Mouse (Mus musculus): ENCODE results near the gene Aspg.

The Aspg gene

GRCm38 (mm10) chr12:112106541-112106971 is at the start of gene Aspg:
Gene Aspg, plus strand, starts transcription at chr12:112106679.
- DNase-seq (ENCODE audit: low spot score) = no peak

- DNase-seq (ENCODE audit: low spot score) = no peak
These were observed 28.8 kb upstream of the Aspg start for GRCm38 (mm10) chr12:112077651-112078050.

GRCm38 (mm10) chr12:112079911-112080310 is 26.6 kb upstream of the Aspg start:
- no peak for DNase-seq (ENCODE audit: low spot score)

- no peak for DNase-seq (ENCODE audit: low spot score)
These were observed 25.6 kb upstream of the Aspg start for GRCm38 (mm10) chr12:112080911-112081310.

GRCm38 (mm10) chr12:112082241-112082640 is 24.2 kb upstream of the Aspg start:
- no peak for DNase-seq (ENCODE audit: low spot score)

GRCm38 (mm10) chr12:112086250-112086649 is 20.2 kb upstream of the Aspg start:
- no peak for DNase-seq (ENCODE audit: low spot score)

GRCm38 (mm10) chr12:112086726-112087125 is 19.8 kb upstream of the Aspg start:
- no peak for DNase-seq (ENCODE audit: low spot score)

GRCm38 (mm10) chr12:112088609-112089324 is 17.7 kb upstream of the Aspg start:
- DNase-seq (ENCODE audit: low spot score) = no peak

GRCm38 (mm10) chr12:112091054-112091453 is 15.4 kb upstream of the Aspg start:
- peak; percentile 6 for DNase-seq (ENCODE audit: low spot score)

- no peak for DNase-seq (ENCODE audit: low spot score)
These were observed 12.1 kb upstream of the Aspg start for GRCm38 (mm10) chr12:112094261-112094880.

- no peak for DNase-seq (ENCODE audit: low spot score)
These were observed 10.3 kb upstream of the Aspg start for GRCm38 (mm10) chr12:112096051-112096732.

GRCm38 (mm10) chr12:112096733-112097117 is 9.8 kb upstream of the Aspg start:
- DNase-seq (ENCODE audit: low spot score) = no peak

- DNase-seq (ENCODE audit: low spot score) = no peak
These were observed 6.4 kb upstream of the Aspg start for GRCm38 (mm10) chr12:112100106-112100505.

- DNase-seq (ENCODE audit: low spot score) = no peak
These were observed 5.4 kb upstream of the Aspg start for GRCm38 (mm10) chr12:112101045-112101444.

- DNase-seq (ENCODE audit: low spot score) = no peak
These were observed 3.3 kb upstream of the Aspg start for GRCm38 (mm10) chr12:112103179-112103578.

GRCm38 (mm10) chr12:112104890-112105289 is 1.6 kb upstream of the Aspg start:
- DNase-seq (ENCODE audit: low spot score) = no peak

- DNase-seq (ENCODE audit: low spot score) = no peak
These were observed 1.2 kb downstream of the Aspg start for GRCm38 (mm10) chr12:112107685-112108084.

- no peak for DNase-seq (ENCODE audit: low spot score)
These were observed 2.4 kb downstream of the Aspg start for GRCm38 (mm10) chr12:112108696-112109445.

GRCm38 (mm10) chr12:112109701-112110100 is 3.2 kb downstream of the Aspg start:
- no peak for DNase-seq (ENCODE audit: low spot score)

- DNase-seq (ENCODE audit: low spot score) = no peak
These were observed 4.8 kb downstream of the Aspg start for GRCm38 (mm10) chr12:112111323-112111722.

- no peak for DNase-seq (ENCODE audit: low spot score)
These were observed 5.8 kb downstream of the Aspg start for GRCm38 (mm10) chr12:112112235-112112634.

- no peak for DNase-seq (ENCODE audit: low spot score)
These were observed 6.4 kb downstream of the Aspg start for GRCm38 (mm10) chr12:112112686-112113396.

Measured in T-cell, adult 2 months (primary cell).